ENCODE assay signal across 12 mouse cellular contexts in the genomic region with DNA sequence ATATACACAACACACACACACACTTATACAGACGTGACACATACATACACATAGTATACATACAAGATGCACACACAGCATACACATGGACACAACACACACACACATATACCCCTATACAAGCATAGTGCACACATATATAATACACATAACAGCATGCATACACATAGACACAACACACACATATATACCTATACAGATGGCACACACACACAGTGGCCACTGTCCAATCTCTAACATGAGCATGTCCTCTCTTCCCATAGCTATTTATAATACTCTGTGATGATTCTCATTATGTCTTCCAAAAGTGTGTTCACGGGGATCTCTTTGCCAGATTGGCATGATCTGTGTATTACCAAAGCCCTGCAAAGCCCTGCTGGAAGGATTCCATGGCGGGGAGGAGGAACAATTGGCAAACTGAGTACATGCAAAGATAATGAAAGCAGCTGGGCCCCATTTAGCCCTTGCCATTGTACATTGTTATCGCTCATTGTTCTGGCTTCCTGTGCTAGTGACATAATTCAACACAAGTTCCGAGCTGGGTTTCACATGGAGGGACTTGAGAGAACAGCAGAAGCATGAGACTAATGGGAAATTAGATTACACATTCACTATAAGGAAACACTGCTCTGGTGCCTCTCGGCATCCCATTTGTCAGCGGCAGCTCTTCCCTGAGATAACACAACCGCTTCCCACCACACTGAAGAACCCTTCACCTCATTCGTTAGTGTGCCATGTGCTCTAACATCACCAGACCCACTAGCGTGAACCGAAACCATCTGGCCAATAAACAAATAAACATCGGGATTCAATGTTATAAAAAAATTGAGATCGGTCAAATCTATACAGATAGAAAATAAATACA.
DNase-seq lines count a peak whose midpoint lies in the region; ATAC-seq and TF ChIP-seq lines count a peak whose summit lies in the region.
"Had no signal": no experiment of that assay in that cellular context is flagged by ENCODE, and none has a peak within 500 bp of the region (broad histone marks: within the 10 kb centered on the region; RNA-seq: fewer than 3 reads in every experiment).

No protein-coding gene starts in this region.

- no peaks in the 10 kb centered on the region for H3K4me1 ChIP-seq in cerebellum, adult 2 months (ENCODE audit: control insufficient read depth, insufficient read depth, low read length)
- H3K4me1 ChIP-seq in liver, embryonic 15.5 days (replicated peaks) = no peaks in the 10 kb centered on the region
- H3K4me1 ChIP-seq in liver, embryonic 11.5 days (replicated peaks; ENCODE audit: control insufficient read depth, insufficient read depth, low read length) = no peaks in the 10 kb centered on the region
- H3K4me1 ChIP-seq: heart, embryonic 15.5 days had no signal

- no peaks in the 10 kb centered on the region for H3K27me3 ChIP-seq in cerebellum, adult 2 months (ENCODE audit: control insufficient read depth, insufficient read depth, low read length)
- H3K27me3 ChIP-seq in liver, embryonic 15.5 days = no peaks in the 10 kb centered on the region
- H3K27me3 ChIP-seq in liver, embryonic 11.5 days (replicated peaks; ENCODE audit: control insufficient read depth, insufficient read depth, low read length) = no peaks in the 10 kb centered on the region
- H3K27me3 ChIP-seq: heart, embryonic 15.5 days had no signal

- TF ChIP-seq POLR2A in cerebellum, adult 2 months (IDR thresholded peaks at IDR 0.05; ENCODE audit: borderline replicate concordance, insufficient read depth, low read length) = no peak

- 0 out of 2 replicates have a peak, but pooled peaks have one; percentile 25 for ATAC-seq in liver, embryonic 15.5 days (ENCODE audit: insufficient read depth)
- ATAC-seq in liver, embryonic 11.5 days (replicated peaks; ENCODE audit: low FRiP score) = no peak

- no peak overlapping the region for H3K27ac ChIP-seq in cerebellum, adult 2 months (ENCODE audit: insufficient read depth, low read length)
- no peak overlapping the region for H3K27ac ChIP-seq in liver, embryonic 15.5 days (replicated peaks)
- H3K27ac ChIP-seq in liver, embryonic 11.5 days (ENCODE audit: low read depth, low read length) = no peak overlapping the region
- H3K27ac ChIP-seq: heart, embryonic 15.5 days had no signal

- no peaks in the 10 kb centered on the region for H3K36me3 ChIP-seq in liver, embryonic 15.5 days (replicated peaks)
- no peaks in the 10 kb centered on the region for H3K36me3 ChIP-seq in liver, embryonic 11.5 days (ENCODE audit: control insufficient read depth, insufficient read depth, low read length)
- H3K36me3 ChIP-seq: heart, embryonic 15.5 days had no signal

- peak; percentile 18 to 29 for DNase-seq in cerebellum, postnatal 14 days
- no peak for DNase-seq in cerebellum, adult 2 months
- no peak for DNase-seq in liver, embryonic 11.5 days (ENCODE audit: low spot score)
- peak; percentile 3 for DNase-seq in adipocyte (ENCODE audit: low spot score)
- DNase-seq in layer of hippocampus, adult 9-11 months = peak; percentile 65
- no peak for DNase-seq in frontal cortex, postnatal 14 days (ENCODE audit: low spot score in 2 of 2)
- DNase-seq in kidney, adult 9 months = no peak
- DNase-seq: kidney, postnatal 25 days; right cerebral cortex, adult 18-20 months had no signal

- H3K9ac ChIP-seq in liver, embryonic 15.5 days = no peak overlapping the region
- no peak overlapping the region for H3K9ac ChIP-seq in liver, embryonic 11.5 days (ENCODE audit: low read depth, low read length)
- H3K9ac ChIP-seq: heart, embryonic 15.5 days had no signal

- H3K4me3 ChIP-seq in cerebellum, adult 2 months (replicated peaks; ENCODE audit: insufficient read depth, low read depth, low read length) = no peak overlapping the region
- H3K4me3 ChIP-seq in liver, embryonic 15.5 days (replicated peaks) = no peak overlapping the region
- H3K4me3 ChIP-seq in liver, embryonic 11.5 days (ENCODE audit: low read depth, low read length) = no peak overlapping the region
- H3K4me3 ChIP-seq: heart, embryonic 15.5 days; myocyte had no signal

- no peak for TF ChIP-seq CTCF in cerebellum, adult 2 months (IDR thresholded peaks at IDR 0.05; ENCODE audit: borderline replicate concordance, insufficient read depth, low read depth, low read length)

- H3K4me2 ChIP-seq in liver, embryonic 15.5 days = no peak overlapping the region
- H3K4me2 ChIP-seq in liver, embryonic 11.5 days = no peak overlapping the region
- H3K4me2 ChIP-seq: heart, embryonic 15.5 days had no signal

- 61% methylated on average over 13 of the region's 13 CpGs for WGBS in cerebellum, adult 2 months
- 53% methylated on average over 13 of the region's 13 CpGs for WGBS in liver, embryonic 15.5 days (ENCODE audit: insufficient replicate concordance)
- 70% methylated on average over 13 of the region's 13 CpGs for WGBS in liver, embryonic 11.5 days

- H3K9me3 ChIP-seq in liver, embryonic 15.5 days (replicated peaks) = no peaks in the 10 kb centered on the region
- no peaks in the 10 kb centered on the region for H3K9me3 ChIP-seq in liver, embryonic 11.5 days (ENCODE audit: control insufficient read depth, low read length)
- H3K9me3 ChIP-seq: heart, embryonic 15.5 days had no signal

Comparison
In these comparisons a context has a peak if more than half of its experiments do, and no peak if none do; other contexts are left out.
1. DNase-seq: peak in cerebellum, postnatal 14 days (2 of 2), adipocyte (single experiment) and layer of hippocampus, adult 9-11 months (single experiment); none in cerebellum, adult 2 months (0 of 2), liver, embryonic 11.5 days (single experiment), frontal cortex, postnatal 14 days (0 of 2) and kidney, adult 9 months (single experiment).